Mouse (Mus musculus): ENCODE measurements around the gene Afap1l2. TPM values are rescaled to one million over a fixed set of nuclear protein-coding genes. Genes with fewer than 3 reads are reported as not detected.

Afap1l2 gene
- polyA plus RNA-seq, 2 experiments: 0.44 to 0.57 TPM

GRCm38 (mm10) chr19:57031582-57031981, 23.6 kb upstream of the Afap1l2 start:
- Histone ChIP-seq H3K27me3 (ENCODE audit: control insufficient read depth, insufficient read depth, low read length) (no peaks in the 10 kb centered on the region), H3K27ac (no peak overlapping the region), H3K9me3 (ENCODE audit: control insufficient read depth, low read length) (no peaks in the 10 kb centered on the region), H3K4me3 (ENCODE audit: insufficient read depth in 1 of 2, low read depth in 2 of 2, low read length in 2 of 2) (no peak overlapping the region), H3K36me3 (replicated peaks; ENCODE audit: control insufficient read depth, insufficient read depth, low read depth) (no peaks in the 10 kb centered on the region), H3K4me2 (ENCODE audit: low read depth) (no peak overlapping the region), H3K4me1 (replicated peaks; ENCODE audit: control insufficient read depth in 2 of 2, insufficient read depth in 2 of 2, low read length in 1 of 2) (peaks cover 0 to 1% of the 10 kb centered on the region in 2 experiments; a peak in 1 of 4 replicates), H3K9ac (replicated peaks) (no peak overlapping the region)
- peak in 1 of 3 experiments; percentile 5 for DNase-seq (ENCODE audit: low read depth in 3 of 3, low spot score in 3 of 3)
- WGBS (ENCODE audit: insufficient replicate concordance): 57% methylated on average over 4 of the region's 4 CpGs
- TF ChIP-seq EP300 (IDR thresholded peaks at IDR 0.05; ENCODE audit: low read depth) (no peak), CTCF (IDR thresholded peaks at IDR 0.05; ENCODE audit: low read depth) (peak; percentile 76)
- no peak for ATAC-seq (ENCODE audit: insufficient read depth)

GRCm38 (mm10) chr19:57029461-57029860, 21.4 kb upstream of the Afap1l2 start:
- no peak for ATAC-seq (ENCODE audit: insufficient read depth)
- no peak for TF ChIP-seq EP300 (IDR thresholded peaks at IDR 0.05; ENCODE audit: low read depth)
- TF ChIP-seq CTCF (IDR thresholded peaks at IDR 0.05; ENCODE audit: low read depth): no peak
- Histone ChIP-seq H3K36me3 (replicated peaks; ENCODE audit: control insufficient read depth, insufficient read depth, low read depth) (no peaks in the 10 kb centered on the region), H3K9me3 (ENCODE audit: control insufficient read depth, low read length) (no peaks in the 10 kb centered on the region), H3K4me3 (ENCODE audit: insufficient read depth in 1 of 2, low read depth in 2 of 2, low read length in 2 of 2) (no peak overlapping the region), H3K27ac (no peak overlapping the region), H3K9ac (replicated peaks) (no peak overlapping the region), H3K4me2 (ENCODE audit: low read depth) (no peak overlapping the region), H3K4me1 (replicated peaks; ENCODE audit: control insufficient read depth in 2 of 2, insufficient read depth in 2 of 2, low read length in 1 of 2) (peaks cover 0 to 1% of the 10 kb centered on the region in 2 experiments; a peak in 1 of 4 replicates), H3K27me3 (ENCODE audit: control insufficient read depth, insufficient read depth, low read length) (no peaks in the 10 kb centered on the region)
- WGBS (ENCODE audit: insufficient replicate concordance): 64% methylated on average over 6 of the region's 6 CpGs
- DNase-seq (ENCODE audit: low read depth in 3 of 3, low spot score in 3 of 3): no peak

DNA sequence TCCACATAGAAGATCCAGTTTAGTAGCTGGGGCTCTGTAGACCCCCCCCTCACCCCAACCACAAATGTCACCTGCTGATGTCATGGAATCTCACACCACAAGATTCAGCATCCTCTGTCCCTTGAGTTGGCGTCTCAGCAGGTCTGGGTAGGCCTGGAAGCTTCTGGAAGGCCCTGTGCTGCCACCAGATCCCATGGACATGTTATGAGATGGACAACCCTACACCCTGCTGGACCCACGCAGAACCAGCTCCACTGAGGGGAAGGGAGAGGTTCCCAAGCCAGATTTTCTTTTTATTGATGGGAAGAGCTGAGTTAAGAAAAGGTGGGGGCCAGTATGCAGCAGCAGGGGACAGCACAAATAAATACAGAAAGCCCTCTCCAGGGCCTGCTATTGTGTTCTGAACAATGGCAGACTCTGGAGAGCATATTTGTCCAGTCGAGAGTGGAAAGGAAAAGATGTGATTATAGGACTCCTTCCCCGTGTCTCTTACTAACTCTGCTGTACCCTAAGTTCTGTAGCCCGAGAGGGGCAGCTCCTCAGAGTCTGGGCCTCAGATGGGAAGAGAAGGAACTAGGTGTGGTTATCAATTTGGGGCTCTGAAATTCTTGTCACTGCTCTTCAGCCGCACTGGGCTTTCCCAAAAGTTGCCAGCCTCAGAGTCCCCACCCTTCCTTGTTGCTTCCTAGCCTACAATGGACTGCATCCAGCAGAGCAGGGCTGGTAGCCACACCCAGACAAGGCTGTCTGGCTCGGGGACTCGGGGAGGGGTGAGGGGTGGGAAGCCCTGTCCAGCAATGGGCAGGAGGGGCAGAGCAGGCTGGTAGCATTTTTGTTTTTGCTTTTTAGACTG, 20.5 kb upstream of the Afap1l2 start:
- ATAC-seq (ENCODE audit: insufficient read depth): no peak

GRCm38 (mm10) chr19:57026501-57026900, 18.5 kb upstream of the Afap1l2 start:
- ATAC-seq (ENCODE audit: insufficient read depth): no peak

More for the DNA sequence above, 20.5 kb upstream of the Afap1l2 start:
- Histone ChIP-seq H3K4me2 (ENCODE audit: low read depth) (no peak overlapping the region), H3K9ac (replicated peaks) (no peak overlapping the region), H3K4me3 (ENCODE audit: insufficient read depth in 1 of 2, low read depth in 2 of 2, low read length in 2 of 2) (no peak overlapping the region), H3K9me3 (ENCODE audit: control insufficient read depth, low read length) (no peaks in the 10 kb centered on the region), H3K4me1 (replicated peaks; ENCODE audit: control insufficient read depth in 2 of 2, insufficient read depth in 2 of 2, low read length in 1 of 2) (peaks cover 0 to 1% of the 10 kb centered on the region in 2 experiments; a peak in 1 of 4 replicates), H3K36me3 (replicated peaks; ENCODE audit: control insufficient read depth, insufficient read depth, low read depth) (no peaks in the 10 kb centered on the region), H3K27ac (no peak overlapping the region), H3K27me3 (ENCODE audit: control insufficient read depth, insufficient read depth, low read length) (no peaks in the 10 kb centered on the region)
- DNase-seq (ENCODE audit: low read depth in 3 of 3, low spot score in 3 of 3): no peak
- no peak for TF ChIP-seq EP300 (IDR thresholded peaks at IDR 0.05; ENCODE audit: low read depth)
- TF ChIP-seq CTCF (IDR thresholded peaks at IDR 0.05; ENCODE audit: low read depth): no peak
- 37% methylated on average over 8 of the region's 8 CpGs for WGBS (ENCODE audit: insufficient replicate concordance)

GRCm38 (mm10) chr19:57017785-57018179, 9.8 kb upstream of the Afap1l2 start:
- WGBS (ENCODE audit: insufficient replicate concordance): 54% methylated on average over 8 of the region's 8 CpGs
- no peaks in the 10 kb centered on the region for H3K27me3 ChIP-seq (ENCODE audit: control insufficient read depth, insufficient read depth, low read length)
- ATAC-seq (ENCODE audit: insufficient read depth) (no peak), DNase-seq (ENCODE audit: low read depth in 3 of 3, low spot score in 3 of 3) (no peak)
- no peak overlapping the region for H3K9ac ChIP-seq (replicated peaks)
- no peak overlapping the region for H3K27ac ChIP-seq
- no peak for TF ChIP-seq CTCF (IDR thresholded peaks at IDR 0.05; ENCODE audit: low read depth)
- TF ChIP-seq EP300 (IDR thresholded peaks at IDR 0.05; ENCODE audit: low read depth): no peak
- no peaks in the 10 kb centered on the region for H3K9me3 ChIP-seq (ENCODE audit: control insufficient read depth, low read length)
- H3K36me3 ChIP-seq (replicated peaks; ENCODE audit: control insufficient read depth, insufficient read depth, low read depth): no peaks in the 10 kb centered on the region
- H3K4me3 ChIP-seq (ENCODE audit: insufficient read depth in 1 of 2, low read depth in 2 of 2, low read length in 2 of 2): no peak overlapping the region
- no peak overlapping the region for H3K4me2 ChIP-seq (ENCODE audit: low read depth)
- H3K4me1 ChIP-seq (replicated peaks; ENCODE audit: control insufficient read depth in 2 of 2, insufficient read depth in 2 of 2, low read length in 1 of 2): peaks cover 0 to 2% of the 10 kb centered on the region in 2 experiments; a peak in 2 of 4 replicates

More at GRCm38 (mm10) chr19:57026501-57026900, 18.5 kb upstream of the Afap1l2 start:
- Histone ChIP-seq H3K27ac (no peak overlapping the region), H3K36me3 (replicated peaks; ENCODE audit: control insufficient read depth, insufficient read depth, low read depth) (no peaks in the 10 kb centered on the region), H3K9ac (replicated peaks) (no peak overlapping the region), H3K9me3 (ENCODE audit: control insufficient read depth, low read length) (no peaks in the 10 kb centered on the region), H3K4me3 (ENCODE audit: insufficient read depth in 1 of 2, low read depth in 2 of 2, low read length in 2 of 2) (no peak overlapping the region), H3K4me1 (replicated peaks; ENCODE audit: control insufficient read depth in 2 of 2, insufficient read depth in 2 of 2, low read length in 1 of 2) (peaks cover 0 to 1% of the 10 kb centered on the region in 2 experiments; a peak in 1 of 4 replicates), H3K27me3 (ENCODE audit: control insufficient read depth, insufficient read depth, low read length) (no peaks in the 10 kb centered on the region), H3K4me2 (ENCODE audit: low read depth) (no peak overlapping the region)
- TF ChIP-seq CTCF (IDR thresholded peaks at IDR 0.05; ENCODE audit: low read depth) (no peak), EP300 (IDR thresholded peaks at IDR 0.05; ENCODE audit: low read depth) (no peak)
- no peak for DNase-seq (ENCODE audit: low read depth in 3 of 3, low spot score in 3 of 3)
- 45% methylated on average over 4 of the region's 4 CpGs for WGBS (ENCODE audit: insufficient replicate concordance)
